Mouse (Mus musculus) T-helper 1 cell (primary cell): Measurements from ENCODE around the gene Mpzl2.

Experiments
- in situ Hi-C: fragments of 300-600 bp; cut with MboI, MseI; formaldehyde crosslinking; loops from one replicate; pipeline ENCODE4 v1.15.1; 2025; ENCODE audit warnings: high pct_unique_total_duplicates

The Mpzl2 gene

GRCm38 (mm10) chr9:45039499-45039898, at the start of gene Mpzl2:
Gene Mpzl2, plus strand, starts transcription at chr9:45039799.
- in situ Hi-C loops = no loop called here

- in situ Hi-C loops = no loop called here
Measured at GRCm38 (mm10) chr9:44991821-44992220, 47.8 kb upstream of the Mpzl2 start.

- in situ Hi-C loops = no loop called here
Measured at GRCm38 (mm10) chr9:44992271-44992670, 47.3 kb upstream of the Mpzl2 start.

GRCm38 (mm10) chr9:44993268-44993667, 46.3 kb upstream of the Mpzl2 start:
- in situ Hi-C loops = no loop called here

- in situ Hi-C loops = no loop called here
Measured at GRCm38 (mm10) chr9:44994962-44995361, 44.6 kb upstream of the Mpzl2 start.

- in situ Hi-C loops = no loop called here
Measured at GRCm38 (mm10) chr9:44996590-44996989, 43.0 kb upstream of the Mpzl2 start.

- in situ Hi-C loops = no loop called here
Measured at GRCm38 (mm10) chr9:44998138-44998537, 41.5 kb upstream of the Mpzl2 start.

- in situ Hi-C loops = no loop called here
Measured at GRCm38 (mm10) chr9:44999171-44999570, 40.4 kb upstream of the Mpzl2 start.

- in situ Hi-C loops = no loop called here
Measured at GRCm38 (mm10) chr9:44999776-45000175, 39.8 kb upstream of the Mpzl2 start.

- in situ Hi-C loops = no loop called here
Measured at GRCm38 (mm10) chr9:45000249-45000648, 39.4 kb upstream of the Mpzl2 start.

- in situ Hi-C loops = no loop called here
Measured at GRCm38 (mm10) chr9:45007404-45007803, 32.2 kb upstream of the Mpzl2 start.

GRCm38 (mm10) chr9:45008342-45008741, 31.3 kb upstream of the Mpzl2 start:
- in situ Hi-C loops = no loop called here

- in situ Hi-C loops = loop anchor here (5.0 to 10.0 kb wide), 3 partner anchors 32 to 92 kb away; partner anchors contain the start of gene Jaml
Measured at GRCm38 (mm10) chr9:45009180-45010078, 30.2 kb upstream of the Mpzl2 start, which contains the start of gene Cd3e. Gene Cd3e, minus strand, starts transcription at chr9:45009627.

- in situ Hi-C loops = loop anchor here (5.0 to 10.0 kb wide), 3 partner anchors 33 to 93 kb away; partner anchors contain the start of gene Jaml
Measured at GRCm38 (mm10) chr9:45010461-45010860, 29.1 kb upstream of the Mpzl2 start.

- in situ Hi-C loops = loop anchor here (5.0 to 10.0 kb wide), 3 partner anchors 34 to 94 kb away; partner anchors contain the start of gene Jaml
Measured at GRCm38 (mm10) chr9:45011291-45011690, 28.3 kb upstream of the Mpzl2 start.

GRCm38 (mm10) chr9:45014879-45015278, 24.7 kb upstream of the Mpzl2 start:
- in situ Hi-C loops = loop anchor here (5.0 to 10.0 kb wide), 3 partner anchors 38 to 98 kb away; partner anchors contain the start of gene Jaml

GRCm38 (mm10) chr9:45015841-45016240, 23.8 kb upstream of the Mpzl2 start:
- in situ Hi-C loops = loop anchor here (10.0 kb wide), 1 partner anchor 59 kb away; the partner anchor contains the start of gene Jaml

- in situ Hi-C loops = loop anchor here (10.0 kb wide), 1 partner anchor 57 kb away; the partner anchor contains the start of gene Jaml
Measured at GRCm38 (mm10) chr9:45018031-45018430, 21.6 kb upstream of the Mpzl2 start.

- in situ Hi-C loops = no loop called here
Measured at GRCm38 (mm10) chr9:45022800-45023199, 16.8 kb upstream of the Mpzl2 start.

GRCm38 (mm10) chr9:45023638-45024037, 16.0 kb upstream of the Mpzl2 start:
- in situ Hi-C loops = no loop called here

- in situ Hi-C loops = no loop called here
Measured at GRCm38 (mm10) chr9:45024187-45024586, 15.4 kb upstream of the Mpzl2 start.

- in situ Hi-C loops = loop anchor here (5.0 kb wide), 1 partner anchor 115 kb away; no protein-coding TSS in a partner anchor
Measured at GRCm38 (mm10) chr9:45027376-45027775, 12.2 kb upstream of the Mpzl2 start.

GRCm38 (mm10) chr9:45030341-45030740, 9.3 kb upstream of the Mpzl2 start:
- in situ Hi-C loops = loop anchor here (5.0 kb wide), 1 partner anchor 362 kb away; no protein-coding TSS in a partner anchor
